ENCODE assay signal across 21 mouse cellular contexts in genomic region chr5:134630835-134631234, GRCm38 (mm10). TPM values are rescaled to one million over a fixed set of nuclear protein-coding genes. Genes with fewer than 3 reads are reported as not detected.
DNase-seq lines count a peak whose midpoint lies in the region; ATAC-seq and TF ChIP-seq lines count a peak whose summit lies in the region.
"Had no signal": no experiment of that assay in that cellular context is flagged by ENCODE, and none has a peak within 500 bp of the region (broad histone marks: within the 10 kb centered on the region; RNA-seq: fewer than 3 reads in every experiment).

No protein-coding gene starts in this region.

- H3K4me3 ChIP-seq in gastrocnemius, adult 2 months = no peak overlapping the region; the same call in 1 of the 2 replicates
- no peak overlapping the region for H3K4me3 ChIP-seq in liver, embryonic 13.5 days (replicated peaks)
- no peak overlapping the region for H3K4me3 ChIP-seq in liver, embryonic 12.5 days
- no peak overlapping the region for H3K4me3 ChIP-seq in brown adipose tissue, adult 24 weeks (ENCODE audit: insufficient read depth, low read depth, low read length)
- H3K4me3 ChIP-seq in neural tube, embryonic 15.5 days (replicated peaks) = no peak overlapping the region
- H3K4me3 ChIP-seq: embryonic facial prominence, embryonic 12.5 days; embryonic facial prominence, embryonic 15.5 days; heart, adult 2 months; hindbrain, embryonic 12.5 days; hindbrain, embryonic 15.5 days had no signal

- no peaks in the 10 kb centered on the region for H3K9me3 ChIP-seq in liver, embryonic 13.5 days (replicated peaks)
- H3K9me3 ChIP-seq in liver, embryonic 12.5 days (replicated peaks) = no peaks in the 10 kb centered on the region
- no peaks in the 10 kb centered on the region for H3K9me3 ChIP-seq in neural tube, embryonic 15.5 days (replicated peaks)
- H3K9me3 ChIP-seq: embryonic facial prominence, embryonic 12.5 days; embryonic facial prominence, embryonic 15.5 days; hindbrain, embryonic 12.5 days; hindbrain, embryonic 15.5 days had no signal

- no peaks in the 10 kb centered on the region for H3K27me3 ChIP-seq in liver, embryonic 13.5 days
- no peaks in the 10 kb centered on the region for H3K27me3 ChIP-seq in liver, embryonic 12.5 days (replicated peaks)
- H3K27me3 ChIP-seq in neural tube, embryonic 15.5 days (replicated peaks) = no peaks in the 10 kb centered on the region
- H3K27me3 ChIP-seq: embryonic facial prominence, embryonic 12.5 days; embryonic facial prominence, embryonic 15.5 days; hindbrain, embryonic 12.5 days; hindbrain, embryonic 15.5 days had no signal

- H3K36me3 ChIP-seq in liver, embryonic 13.5 days = peaks cover 98% of the 10 kb centered on the region
- peaks cover 99% of the 10 kb centered on the region for H3K36me3 ChIP-seq in liver, embryonic 12.5 days
- H3K36me3 ChIP-seq in neural tube, embryonic 15.5 days = peaks cover 33% of the 10 kb centered on the region

- no peak for TF ChIP-seq CTCF in gastrocnemius, adult 2 months (IDR thresholded peaks at IDR 0.05)

- H3K4me1 ChIP-seq in liver, embryonic 13.5 days (replicated peaks) = peaks cover 31% of the 10 kb centered on the region
- peaks cover 24% of the 10 kb centered on the region for H3K4me1 ChIP-seq in liver, embryonic 12.5 days
- peaks cover 12% of the 10 kb centered on the region; the same call in 1 of the 2 replicates for H3K4me1 ChIP-seq in brown adipose tissue, adult 24 weeks (ENCODE audit: control insufficient read depth, insufficient read depth, insufficient read length, low read length)
- peaks cover 26% of the 10 kb centered on the region for H3K4me1 ChIP-seq in neural tube, embryonic 15.5 days
- H3K4me1 ChIP-seq: embryonic facial prominence, embryonic 12.5 days; hindbrain, embryonic 15.5 days had no signal

- H3K9ac ChIP-seq in liver, embryonic 13.5 days = 0 out of 2 replicates have a peak overlapping the region, but pooled peaks have one; percentile 12
- H3K9ac ChIP-seq in liver, embryonic 12.5 days = no peak overlapping the region
- H3K9ac ChIP-seq in neural tube, embryonic 15.5 days (replicated peaks) = no peak overlapping the region
- H3K9ac ChIP-seq: embryonic facial prominence, embryonic 12.5 days; embryonic facial prominence, embryonic 15.5 days; forebrain, postnatal 0 days; hindbrain, embryonic 12.5 days; hindbrain, embryonic 15.5 days had no signal

- ATAC-seq in liver, embryonic 13.5 days (ENCODE audit: low read depth) = no peak
- no peak for ATAC-seq in liver, embryonic 12.5 days
- no peak for ATAC-seq in neural tube, embryonic 15.5 days (ENCODE audit: low FRiP score)
- ATAC-seq: CD4-positive, CD25-positive, alpha-beta regulatory T cell, adult 4 months; forebrain, embryonic 14.5 days; forebrain, postnatal 0 days had no signal

- H3K27ac ChIP-seq in gastrocnemius, adult 2 months = peak overlapping the region; percentile 24; the same call in 1 of the 2 replicates
- H3K27ac ChIP-seq in liver, embryonic 13.5 days = no peak overlapping the region
- no peak overlapping the region for H3K27ac ChIP-seq in liver, embryonic 12.5 days
- H3K27ac ChIP-seq in brown adipose tissue, adult 24 weeks (replicated peaks; ENCODE audit: low read depth, low read length) = peak overlapping the region; percentile 85
- H3K27ac ChIP-seq in neural tube, embryonic 15.5 days (replicated peaks) = no peak overlapping the region
- H3K27ac ChIP-seq: embryonic facial prominence, embryonic 12.5 days; embryonic facial prominence, embryonic 15.5 days; heart, adult 2 months; hindbrain, embryonic 12.5 days; hindbrain, embryonic 15.5 days had no signal

- DNase-seq in gastrocnemius, adult 2 months = no peak
- DNase-seq in gastrocnemius, adult 8-10 months (ENCODE audit: low spot score in 2 of 2) = no peak
- DNase-seq in liver, embryonic 13.5 days = no peak
- DNase-seq: adrenal gland, postnatal 36 days; cerebellum, adult 11 months; cerebellum, adult 9-11 months; cerebellum, postnatal 25 days; forebrain, postnatal 0 days; gastrocnemius, postnatal 10 days; gastrocnemius, postnatal 36 days; heart, adult 2 months had no signal

- H3K4me2 ChIP-seq in liver, embryonic 13.5 days = no peak overlapping the region
- no peak overlapping the region for H3K4me2 ChIP-seq in liver, embryonic 12.5 days
- no peak overlapping the region for H3K4me2 ChIP-seq in neural tube, embryonic 15.5 days
- H3K4me2 ChIP-seq: embryonic facial prominence, embryonic 12.5 days; embryonic facial prominence, embryonic 15.5 days; heart, embryonic 11.5 days; hindbrain, embryonic 12.5 days; hindbrain, embryonic 15.5 days had no signal

- intact Hi-C loops in gastrocnemius, adult 2 months (cut with DNase I) = no loop called here

RNA-seq across cellular contexts. Expression of gene Eif4h, which starts 8.5 kb away (rescaled TPM):
- total RNA-seq in gastrocnemius, adult 2 months (2021) = 100 to 1,000 TPM in 1 of 2 experiments, 10 to 100 TPM in 1; 92.2 to 105 TPM
- total RNA-seq in gastrocnemius, adult 8-10 months (2022) = 10 to 100 TPM; 85.4 to 90.6 (median 87.9) TPM
- polyA plus RNA-seq in liver, embryonic 13.5 days (2015; fragmentation: Nextera tagmentation; extraction: Ambion mirVana) = 229 and 233 TPM in 2 replicates
- 287 and 308 TPM in 2 replicates for polyA plus RNA-seq in liver, embryonic 12.5 days (2016; fragmentation: Nextera tagmentation; extraction: Ambion mirVana)
- polyA plus RNA-seq in brown adipose tissue, adult 24 weeks (2012; ENCODE audit: insufficient read depth, insufficient read length, missing spikeins) = 116 and 126 TPM in 2 replicates
- 317 and 361 TPM in 2 replicates for polyA plus RNA-seq in neural tube, embryonic 15.5 days (2015; fragmentation: Nextera tagmentation; extraction: Ambion mirVana)

RNA-seq across cellular contexts. Expression of gene Lat2, which starts 16.0 kb away (rescaled TPM):
- 1 to 10 TPM in 1 of 2 experiments, under 1 TPM in 1; 0.87 to 1.2 TPM for total RNA-seq in gastrocnemius, adult 2 months (2021)
- 1 to 10 TPM in 1 of 4 experiments, under 1 TPM in 2, not detected in 1; 0.59 to 1.9 (median 0.88) TPM for total RNA-seq in gastrocnemius, adult 8-10 months (2022)
- 1.6 TPM in 2 replicates for polyA plus RNA-seq in liver, embryonic 13.5 days (2015; fragmentation: Nextera tagmentation; extraction: Ambion mirVana)
- polyA plus RNA-seq in liver, embryonic 12.5 days (2016; fragmentation: Nextera tagmentation; extraction: Ambion mirVana) = 1.7 and 1.8 TPM in 2 replicates
- polyA plus RNA-seq in brown adipose tissue, adult 24 weeks (2012; ENCODE audit: insufficient read depth, insufficient read length, missing spikeins) = 0.83 and 1.4 TPM in 2 replicates
- polyA plus RNA-seq in neural tube, embryonic 15.5 days (2015; fragmentation: Nextera tagmentation; extraction: Ambion mirVana) = 3.4 and 3.9 TPM in 2 replicates

RNA-seq across cellular contexts. Expression of gene Rfc2, which starts 49.7 kb away (rescaled TPM):
- total RNA-seq in gastrocnemius, adult 2 months (2021) = 10 to 100 TPM; 18.3 to 19.8 TPM
- 10 to 100 TPM; 16.0 to 23.8 (median 19.5) TPM for total RNA-seq in gastrocnemius, adult 8-10 months (2022)
- 233 and 246 TPM in 2 replicates for polyA plus RNA-seq in liver, embryonic 13.5 days (2015; fragmentation: Nextera tagmentation; extraction: Ambion mirVana)
- 259 and 263 TPM in 2 replicates for polyA plus RNA-seq in liver, embryonic 12.5 days (2016; fragmentation: Nextera tagmentation; extraction: Ambion mirVana)
- 29.7 and 32.3 TPM in 2 replicates for polyA plus RNA-seq in brown adipose tissue, adult 24 weeks (2012; ENCODE audit: insufficient read depth, insufficient read length, missing spikeins)
- 185 and 216 TPM in 2 replicates for polyA plus RNA-seq in neural tube, embryonic 15.5 days (2015; fragmentation: Nextera tagmentation; extraction: Ambion mirVana)

RNA-seq across cellular contexts. Expression of gene Limk1, which starts 57.6 kb away (rescaled TPM):
- 1 to 10 TPM; 1.5 to 2.2 TPM for total RNA-seq in gastrocnemius, adult 2 months (2021)
- total RNA-seq in gastrocnemius, adult 8-10 months (2022) = 1 to 10 TPM in 2 of 4 experiments, under 1 TPM in 2; 0.92 to 1.5 (median 1.2) TPM
- 0.75 and 0.98 TPM in 2 replicates for polyA plus RNA-seq in liver, embryonic 13.5 days (2015; fragmentation: Nextera tagmentation; extraction: Ambion mirVana)
- polyA plus RNA-seq in liver, embryonic 12.5 days (2016; fragmentation: Nextera tagmentation; extraction: Ambion mirVana) = 1.3 and 1.5 TPM in 2 replicates
- polyA plus RNA-seq in brown adipose tissue, adult 24 weeks (2012; ENCODE audit: insufficient read depth, insufficient read length, missing spikeins) = 4.1 and 7.5 TPM in 2 replicates
- 22.7 and 27.1 TPM in 2 replicates for polyA plus RNA-seq in neural tube, embryonic 15.5 days (2015; fragmentation: Nextera tagmentation; extraction: Ambion mirVana)

Comparison
In these comparisons a context has a peak if more than half of its experiments do, and no peak if none do; other contexts are left out.
1. H3K27ac ChIP-seq: peak in gastrocnemius, adult 2 months (single experiment) and brown adipose tissue, adult 24 weeks (single experiment); none in liver, embryonic 13.5 days (single experiment), liver, embryonic 12.5 days (single experiment) and neural tube, embryonic 15.5 days (single experiment).